Comparison of ENCODE assay signal across 26 mouse cellular contexts in the genomic region with DNA sequence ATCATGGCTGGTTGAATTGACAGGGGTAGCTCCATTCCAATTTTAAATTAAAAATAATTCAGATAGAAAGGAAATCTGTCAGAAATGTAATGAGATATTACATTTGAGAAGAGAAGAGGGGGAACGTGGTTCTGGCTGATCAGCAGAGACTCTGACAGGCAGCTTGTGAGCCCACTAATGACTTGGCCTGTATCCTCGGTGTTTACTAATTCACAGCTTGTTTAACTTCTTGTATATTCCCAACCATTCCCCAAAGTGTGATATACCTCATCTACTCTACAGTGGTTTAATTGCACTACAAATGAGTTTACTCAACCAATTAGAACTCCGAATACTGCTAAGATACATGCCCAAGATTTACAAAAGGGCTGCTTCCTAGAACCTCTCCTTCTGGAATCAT.
A peak's percentile ranks its signal among the peaks of the same experiment; 100 is the strongest.
DNase-seq lines count a peak whose midpoint lies in the region; ATAC-seq and TF ChIP-seq lines count a peak whose summit lies in the region.
"Had no signal": no experiment of that assay in that cellular context is flagged by ENCODE, and none has a peak within 500 bp of the region (broad histone marks: within the 10 kb centered on the region; RNA-seq: fewer than 3 reads in every experiment).

No protein-coding gene starts in this region.

- peak; percentile 38; the same call in 1 of the 2 replicates for ATAC-seq in forebrain, embryonic 13.5 days
- ATAC-seq in forebrain, embryonic 15.5 days (replicated peaks), result peak; percentile 58; the same call in 1 of the 2 replicates
- ATAC-seq in forebrain, embryonic 12.5 days (ENCODE audit: low FRiP score), result no peak
- peak; percentile 20; the same call in 1 of the 2 replicates for ATAC-seq in forebrain, postnatal 0 days
- ATAC-seq in kidney, embryonic 15.5 days (replicated peaks; ENCODE audit: low FRiP score), result no peak
- ATAC-seq: activated CD4-positive, CD25-positive, alpha-beta regulatory T cell, adult 4 months; CD4-positive, CD25-positive, alpha-beta regulatory T cell, adult 4 months; Patski had no signal

- WGBS in forebrain, embryonic 13.5 days, result 80% methylated on average over 3 of the region's 3 CpGs
- 94% methylated on average over 3 of the region's 3 CpGs for WGBS in forebrain, embryonic 10.5 days
- whole genome bisulfite sequencing in forebrain, embryonic 15.5 days, result 61% methylated on average over 3 of the region's 3 CpGs
- 82% methylated on average over 3 of the region's 3 CpGs for WGBS in forebrain, embryonic 12.5 days
- 47% methylated on average over 3 of the region's 3 CpGs for whole genome bisulfite sequencing in forebrain, postnatal 0 days
- 91% methylated on average over 3 of the region's 3 CpGs for WGBS in kidney, embryonic 15.5 days

- no peaks in the 10 kb centered on the region for H3K9me3 ChIP-seq in forebrain, embryonic 13.5 days (replicated peaks)
- H3K9me3 ChIP-seq in forebrain, embryonic 10.5 days, result no peaks in the 10 kb centered on the region
- no peaks in the 10 kb centered on the region for H3K9me3 ChIP-seq in forebrain, embryonic 15.5 days
- H3K9me3 ChIP-seq in forebrain, embryonic 12.5 days, result no peaks in the 10 kb centered on the region
- no peaks in the 10 kb centered on the region for H3K9me3 ChIP-seq in forebrain, postnatal 0 days (ENCODE audit: low read length)
- H3K9me3 ChIP-seq in kidney, embryonic 15.5 days (replicated peaks), result no peaks in the 10 kb centered on the region
- H3K9me3 ChIP-seq: embryonic facial prominence, embryonic 13.5 days; embryonic facial prominence, embryonic 15.5 days; G1E had no signal

- H3K4me1 ChIP-seq in forebrain, embryonic 13.5 days, result 0 out of 2 replicates have a peak, but pooled peaks cover 4% of the 10 kb centered on the region
- no peaks in the 10 kb centered on the region for H3K4me1 ChIP-seq in forebrain, embryonic 10.5 days
- H3K4me1 ChIP-seq in forebrain, embryonic 15.5 days, result peaks cover 7% of the 10 kb centered on the region; the same call in 1 of the 2 replicates
- H3K4me1 ChIP-seq in forebrain, embryonic 12.5 days, result no peaks in the 10 kb centered on the region
- no peaks in the 10 kb centered on the region for H3K4me1 ChIP-seq in forebrain, postnatal 0 days (ENCODE audit: insufficient read depth)
- H3K4me1 ChIP-seq in kidney, embryonic 15.5 days, result no peaks in the 10 kb centered on the region

- no peaks in the 10 kb centered on the region for H3K27me3 ChIP-seq in forebrain, embryonic 13.5 days
- no peaks in the 10 kb centered on the region for H3K27me3 ChIP-seq in forebrain, embryonic 10.5 days (ENCODE audit: poor library complexity, severe bottlenecking)
- H3K27me3 ChIP-seq in forebrain, embryonic 15.5 days, result no peaks in the 10 kb centered on the region
- no peaks in the 10 kb centered on the region for H3K27me3 ChIP-seq in forebrain, embryonic 12.5 days
- H3K27me3 ChIP-seq in forebrain, postnatal 0 days (ENCODE audit: insufficient read depth, low read length), result no peaks in the 10 kb centered on the region
- no peaks in the 10 kb centered on the region for H3K27me3 ChIP-seq in kidney, embryonic 15.5 days
- H3K27me3 ChIP-seq: CH12.LX; embryonic facial prominence, embryonic 13.5 days; embryonic facial prominence, embryonic 15.5 days; Patski had no signal

- no peak overlapping the region for H3K9ac ChIP-seq in forebrain, embryonic 13.5 days
- H3K9ac ChIP-seq in forebrain, embryonic 15.5 days (replicated peaks), result no peak overlapping the region
- H3K9ac ChIP-seq in forebrain, embryonic 12.5 days, result no peak overlapping the region
- no peak overlapping the region for H3K9ac ChIP-seq in forebrain, postnatal 0 days
- H3K9ac ChIP-seq in kidney, embryonic 15.5 days, result no peak overlapping the region
- H3K9ac ChIP-seq: embryonic facial prominence, embryonic 13.5 days; embryonic facial prominence, embryonic 15.5 days had no signal

- no peak for DNase-seq in forebrain, embryonic 10.5 days (ENCODE audit: extremely low spot score, low spot score)
- peak; percentile 67 for DNase-seq in brain, embryonic 14.5 days (ENCODE audit: low read depth)
- no peak for DNase-seq in forebrain, postnatal 0 days
- DNase-seq: adrenal gland, adult 8-10 months; adrenal gland, postnatal 14 days; adrenal gland, postnatal 36 days; B cell, adult 2 months; cerebellum, adult 11 months; cerebellum, adult 18-20 months; cerebellum, adult 8-10 months; cerebellum, adult 9-11 months; cerebellum, postnatal 14 days; cerebellum, postnatal 36 days; embryo, embryonic 11 days had no signal

- no peak for TF ChIP-seq POLR2A in brain, embryonic 14.5 days (IDR thresholded peaks at IDR 0.05; ENCODE audit: borderline replicate concordance, extremely low read depth, insufficient read depth, insufficient read length, poor library complexity, severe bottlenecking)

- no peak overlapping the region for H3K27ac ChIP-seq in forebrain, embryonic 13.5 days
- H3K27ac ChIP-seq in forebrain, embryonic 10.5 days, result no peak overlapping the region
- H3K27ac ChIP-seq in forebrain, embryonic 15.5 days (replicated peaks), result no peak overlapping the region
- H3K27ac ChIP-seq in forebrain, embryonic 12.5 days, result no peak overlapping the region
- H3K27ac ChIP-seq in forebrain, postnatal 0 days (ENCODE audit: low read depth, low read length), result no peak overlapping the region
- no peak overlapping the region for H3K27ac ChIP-seq in kidney, embryonic 15.5 days
- H3K27ac ChIP-seq: embryonic facial prominence, embryonic 13.5 days; embryonic facial prominence, embryonic 15.5 days had no signal

- no peak overlapping the region for H3K4me3 ChIP-seq in forebrain, embryonic 13.5 days
- H3K4me3 ChIP-seq in forebrain, embryonic 10.5 days, result no peak overlapping the region
- no peak overlapping the region for H3K4me3 ChIP-seq in forebrain, embryonic 15.5 days
- H3K4me3 ChIP-seq in forebrain, embryonic 12.5 days (replicated peaks), result no peak overlapping the region
- no peak overlapping the region for H3K4me3 ChIP-seq in forebrain, postnatal 0 days (ENCODE audit: low read depth, low read length)
- H3K4me3 ChIP-seq in kidney, embryonic 15.5 days (replicated peaks), result no peak overlapping the region
- H3K4me3 ChIP-seq: embryonic facial prominence, embryonic 13.5 days; embryonic facial prominence, embryonic 15.5 days; erythroblast, embryonic 14.5 days had no signal

- no peak overlapping the region for H3K4me2 ChIP-seq in forebrain, embryonic 13.5 days
- no peak overlapping the region for H3K4me2 ChIP-seq in forebrain, embryonic 15.5 days (replicated peaks)
- no peak overlapping the region for H3K4me2 ChIP-seq in forebrain, embryonic 12.5 days
- H3K4me2 ChIP-seq in forebrain, postnatal 0 days (ENCODE audit: low read depth), result no peak overlapping the region
- H3K4me2 ChIP-seq in kidney, embryonic 15.5 days, result no peak overlapping the region
- H3K4me2 ChIP-seq: embryonic facial prominence, embryonic 13.5 days; embryonic facial prominence, embryonic 15.5 days had no signal

- TF ChIP-seq CTCF in brain, embryonic 14.5 days (IDR thresholded peaks at IDR 0.05; ENCODE audit: borderline replicate concordance, extremely low read depth, insufficient read depth, insufficient read length), result no peak
- TF ChIP-seq CTCF in forebrain, postnatal 0 days (IDR thresholded peaks at IDR 0.05; ENCODE audit: low read depth), result no peak

- no peaks in the 10 kb centered on the region for H3K36me3 ChIP-seq in forebrain, embryonic 13.5 days (ENCODE audit: poor library complexity, severe bottlenecking)
- peaks cover 60% of the 10 kb centered on the region for H3K36me3 ChIP-seq in forebrain, embryonic 10.5 days (replicated peaks)
- no peaks in the 10 kb centered on the region for H3K36me3 ChIP-seq in forebrain, embryonic 15.5 days
- H3K36me3 ChIP-seq in forebrain, embryonic 12.5 days (replicated peaks), result peaks cover 16% of the 10 kb centered on the region; the same call in 1 of the 2 replicates
- no peaks in the 10 kb centered on the region; the same call in 1 of the 2 replicates for H3K36me3 ChIP-seq in forebrain, postnatal 0 days (ENCODE audit: insufficient read depth)
- peaks cover 55% of the 10 kb centered on the region for H3K36me3 ChIP-seq in kidney, embryonic 15.5 days
- H3K36me3 ChIP-seq: G1E had no signal

Comparison
In these comparisons a context has a peak if more than half of its experiments do, and no peak if none do; other contexts are left out.
1. ATAC-seq: peak in forebrain, embryonic 13.5 days (single experiment), forebrain, embryonic 15.5 days (single experiment) and forebrain, postnatal 0 days (single experiment); none in forebrain, embryonic 12.5 days (single experiment) and kidney, embryonic 15.5 days (single experiment).